Mouse (Mus musculus): Measurements from ENCODE around the gene Prmt1.

DNA sequence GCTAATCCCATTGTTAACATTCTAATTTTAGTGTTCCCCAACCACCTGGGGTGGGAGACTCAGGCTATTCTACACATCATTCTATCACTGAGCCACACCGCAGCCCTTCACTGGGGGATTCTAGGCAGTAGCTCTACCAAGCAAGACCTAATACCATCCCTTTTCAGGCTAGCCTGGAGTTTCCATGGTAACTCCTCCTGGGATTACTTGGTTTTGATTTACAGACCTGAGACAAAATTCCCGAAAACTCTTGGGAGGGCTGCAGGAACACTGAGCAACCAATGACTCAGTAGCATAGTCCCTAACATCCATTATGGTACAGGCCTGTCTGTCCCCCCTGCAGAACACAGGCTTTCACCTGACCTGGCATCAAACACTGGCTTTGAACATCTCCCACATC is 39.9 kb upstream of the Prmt1 start:
- no peak for TF ChIP-seq CTCF (IDR thresholded peaks at IDR 0.05; ENCODE audit: low read depth)
- TF ChIP-seq EP300 (IDR thresholded peaks at IDR 0.05; ENCODE audit: low read depth) = no peak

Data from liver, embryonic 14.5 days (tissue).